Mouse (Mus musculus): ENCODE measurements around the gene Trpm4.
"Not testable (repeated sequence)": the region's sequence is repeated elsewhere in the genome, so short reads cannot be mapped to it uniquely, and the experiment has no call there.

Gene Trpm4

GRCm38 (mm10) chr7:45333431-45333982, at the start of gene Trpm4:
Gene Trpm4 (minus strand): TSS chr7:45333780.
- in situ Hi-C loops (cut with MboI; ENCODE audit: low pct_unique_long_range_greater_than_20kb in 1 of 2, low sequenced_read_pairs in 2 of 2, unreplicated experiment in 1 of 2) = no loop called here

DNA sequence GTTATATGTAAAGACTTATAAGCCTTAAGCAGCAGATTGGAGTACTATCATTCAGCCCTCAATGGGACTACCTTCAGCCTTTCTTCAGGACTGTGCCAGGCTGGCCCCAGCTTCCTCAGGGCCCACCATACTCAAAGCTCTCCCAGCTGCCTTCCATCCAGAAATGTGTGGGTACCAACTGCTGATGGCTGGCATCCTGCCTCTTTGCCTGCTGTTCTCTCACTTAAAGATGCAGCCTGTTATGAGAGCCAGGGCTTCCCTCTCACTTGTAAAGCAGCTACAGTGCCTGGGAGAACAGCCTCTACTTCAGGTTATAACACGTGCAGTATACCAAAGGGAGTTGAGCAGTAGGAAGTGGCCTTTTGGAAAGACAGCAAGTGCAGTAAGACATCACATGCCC, 42.5 kb upstream of the Trpm4 start:
- in situ Hi-C loops (cut with MboI; ENCODE audit: low pct_unique_long_range_greater_than_20kb in 1 of 2, low sequenced_read_pairs in 2 of 2, unreplicated experiment in 1 of 2) = no loop called here

DNA sequence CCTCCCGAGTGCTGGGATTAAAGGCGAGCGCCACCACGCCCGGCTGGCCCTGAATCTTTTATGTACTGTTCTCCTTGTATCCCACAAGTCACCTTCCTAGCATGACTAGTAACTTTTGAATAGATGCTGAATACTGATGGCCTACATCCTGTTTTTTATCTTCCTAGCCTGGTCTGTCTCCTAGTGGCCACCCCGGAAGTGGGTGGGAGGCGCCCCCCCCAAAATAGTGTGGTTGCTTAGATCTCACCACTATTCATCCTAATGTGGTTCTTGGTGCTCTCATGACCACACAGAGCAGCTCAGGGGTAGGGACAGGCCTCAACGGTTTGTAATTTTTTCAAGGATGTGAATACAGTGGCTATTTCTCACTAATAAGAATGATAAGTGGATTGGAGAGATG, 41.0 kb upstream of the Trpm4 start:
- in situ Hi-C loops (cut with MboI; ENCODE audit: low pct_unique_long_range_greater_than_20kb in 1 of 2, low sequenced_read_pairs in 2 of 2, unreplicated experiment in 1 of 2) = no loop called here

DNA sequence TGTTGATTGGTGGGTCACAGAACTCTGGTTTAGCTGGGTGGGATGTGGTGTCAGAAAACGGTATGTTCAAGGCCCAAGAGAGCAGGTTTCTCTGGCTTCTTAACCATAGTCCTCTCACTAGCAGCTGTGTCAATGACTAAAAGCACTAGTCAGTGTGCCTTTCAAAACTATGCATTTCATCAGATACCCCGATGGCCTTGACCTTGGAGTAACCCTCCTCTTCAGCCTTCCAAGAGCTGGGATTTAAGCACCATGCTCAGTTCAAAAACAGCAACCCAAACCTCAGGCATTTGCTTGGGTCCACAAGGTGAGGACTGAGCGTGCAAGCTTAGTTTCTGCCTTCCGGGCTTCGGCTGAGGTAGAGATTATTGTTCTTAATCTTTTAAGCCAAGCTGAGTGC, 38.8 kb upstream of the Trpm4 start:
- in situ Hi-C loops (cut with MboI; ENCODE audit: low pct_unique_long_range_greater_than_20kb in 1 of 2, low sequenced_read_pairs in 2 of 2, unreplicated experiment in 1 of 2) = no loop called here

DNA sequence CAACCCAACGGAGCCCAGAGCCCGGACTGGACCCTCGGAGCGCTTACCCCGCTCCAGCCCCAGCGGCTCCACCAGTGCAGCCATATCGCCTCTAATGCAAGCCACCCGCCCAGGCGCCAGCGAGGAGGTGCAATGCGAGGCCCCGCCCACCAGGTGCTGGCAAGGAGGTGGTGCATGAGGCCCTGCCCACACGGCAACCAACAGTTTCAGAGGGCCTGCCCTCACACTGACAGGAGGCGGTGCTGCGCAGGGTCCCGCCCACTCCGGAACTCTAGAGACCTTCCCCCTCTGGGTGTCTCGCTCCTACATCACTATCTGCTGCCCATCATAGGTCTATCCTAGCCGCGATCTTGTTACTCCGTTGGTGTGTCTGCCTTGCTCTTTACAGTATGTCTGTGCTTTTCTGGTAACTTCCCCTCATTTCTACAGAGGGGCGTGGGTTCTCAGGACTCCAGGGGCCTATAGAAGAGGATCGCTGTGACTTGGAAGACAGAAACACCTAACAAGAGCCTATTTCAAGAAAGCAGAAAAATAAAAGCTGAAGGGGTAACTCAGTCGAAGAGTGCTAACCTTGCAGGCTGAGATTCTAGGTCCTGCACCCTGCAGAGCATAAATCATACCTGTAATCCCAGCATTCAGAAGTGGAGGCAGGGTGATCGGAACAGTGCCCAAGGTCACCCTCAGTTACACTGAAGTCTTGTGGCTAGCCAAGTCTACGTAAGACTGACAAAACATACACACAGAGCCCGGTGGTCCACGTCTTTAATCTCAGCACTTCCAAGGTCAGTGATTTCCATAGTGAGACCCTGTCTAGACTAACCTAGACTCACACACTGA, 37.1 kb upstream of the Trpm4 start, which contains the start of gene Lin7b:
Gene Lin7b, minus strand, starts transcription at position 109 of the 837 bp plus-strand sequence.
- in situ Hi-C loops (cut with MboI; ENCODE audit: low pct_unique_long_range_greater_than_20kb in 1 of 2, low sequenced_read_pairs in 2 of 2, unreplicated experiment in 1 of 2) = no loop called here

GRCm38 (mm10) chr7:45369836-45370474, 36.4 kb upstream of the Trpm4 start:
- in situ Hi-C loops (cut with MboI; ENCODE audit: low pct_unique_long_range_greater_than_20kb in 1 of 2, low sequenced_read_pairs in 2 of 2, unreplicated experiment in 1 of 2) = no loop called here

DNA sequence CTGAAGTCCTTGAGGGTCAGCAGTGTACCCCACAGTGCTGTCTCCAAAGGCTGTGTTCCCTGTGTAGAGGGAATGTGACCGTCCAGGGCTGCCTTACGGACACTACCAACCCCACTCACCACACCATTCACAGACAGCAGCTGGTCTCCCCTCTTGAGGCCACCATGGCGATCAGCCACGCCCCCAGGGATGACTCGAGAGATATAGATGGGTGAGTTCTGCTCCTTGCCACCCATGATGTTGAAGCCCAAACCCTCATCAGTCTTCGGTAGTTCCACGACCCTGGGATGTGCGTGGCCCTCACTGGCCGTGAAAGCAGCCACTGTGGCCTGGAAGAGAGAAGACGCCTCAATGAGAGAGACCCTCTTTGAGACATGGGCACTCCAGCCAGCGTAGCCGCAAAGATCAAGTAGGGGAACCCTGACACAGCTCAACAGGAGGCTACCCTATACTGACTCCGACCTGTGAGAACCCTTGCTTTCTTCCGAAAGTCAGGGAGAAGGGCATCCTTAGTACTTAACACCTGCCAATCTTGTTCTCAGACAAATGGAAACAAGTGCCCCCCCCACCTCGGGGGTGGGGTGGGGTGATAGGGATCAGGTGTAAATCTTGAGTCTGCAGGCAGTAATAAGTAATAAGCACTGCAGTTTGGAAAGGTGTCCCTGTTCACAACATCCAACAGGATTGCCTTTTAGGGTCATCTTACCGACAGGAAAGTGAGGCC, 35.6 kb upstream of the Trpm4 start:
- in situ Hi-C loops (cut with MboI; ENCODE audit: low pct_unique_long_range_greater_than_20kb in 1 of 2, low sequenced_read_pairs in 2 of 2, unreplicated experiment in 1 of 2) = no loop called here

- in situ Hi-C loops (cut with MboI; ENCODE audit: low pct_unique_long_range_greater_than_20kb in 1 of 2, low sequenced_read_pairs in 2 of 2, unreplicated experiment in 1 of 2) = no loop called here
Measured at GRCm38 (mm10) chr7:45368178-45368577, 34.6 kb upstream of the Trpm4 start.

DNA sequence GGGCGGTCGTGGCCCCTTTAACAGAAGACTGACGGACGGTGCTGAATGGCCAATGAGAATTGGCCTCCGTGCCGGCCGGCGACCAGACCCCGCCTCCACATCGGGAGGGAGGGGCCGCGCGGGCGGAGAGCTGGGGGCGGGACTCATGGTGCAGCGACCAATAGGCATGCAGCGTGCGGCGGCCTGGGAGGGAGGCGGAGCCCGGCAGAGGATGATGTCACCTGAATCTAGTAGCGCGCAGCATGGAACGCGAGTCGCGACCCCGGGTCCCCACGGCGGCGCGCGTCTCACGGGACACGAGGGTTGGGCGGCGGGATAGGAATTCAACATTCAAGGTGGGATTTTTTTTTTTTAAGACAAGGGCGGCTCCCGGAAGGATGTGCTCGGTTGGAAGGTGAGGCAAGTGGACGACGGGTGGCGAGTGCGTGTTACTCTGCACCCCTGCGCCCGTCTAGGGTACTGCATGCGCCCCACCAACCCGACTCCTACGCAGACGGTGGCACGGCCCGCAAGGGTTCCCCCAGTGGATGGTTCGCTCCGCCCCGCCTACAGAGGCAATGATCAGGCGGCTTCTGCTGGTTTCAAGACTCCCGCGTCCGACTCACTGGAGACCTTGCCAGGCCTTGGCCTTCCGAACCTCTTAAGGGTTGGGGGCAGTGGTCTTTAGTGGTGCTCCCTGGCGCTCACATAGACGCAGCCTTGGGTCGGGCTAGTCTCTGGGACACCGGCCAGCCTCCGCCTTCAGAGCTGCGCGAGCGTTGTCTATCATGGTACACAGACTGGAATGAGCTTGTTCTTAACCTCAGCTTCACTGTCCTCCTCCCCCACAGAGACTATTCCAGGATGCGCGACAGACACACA, 33.7 kb upstream of the Trpm4 start:
- in situ Hi-C loops (cut with MboI; ENCODE audit: low pct_unique_long_range_greater_than_20kb in 1 of 2, low sequenced_read_pairs in 2 of 2, unreplicated experiment in 1 of 2) = no loop called here

DNA sequence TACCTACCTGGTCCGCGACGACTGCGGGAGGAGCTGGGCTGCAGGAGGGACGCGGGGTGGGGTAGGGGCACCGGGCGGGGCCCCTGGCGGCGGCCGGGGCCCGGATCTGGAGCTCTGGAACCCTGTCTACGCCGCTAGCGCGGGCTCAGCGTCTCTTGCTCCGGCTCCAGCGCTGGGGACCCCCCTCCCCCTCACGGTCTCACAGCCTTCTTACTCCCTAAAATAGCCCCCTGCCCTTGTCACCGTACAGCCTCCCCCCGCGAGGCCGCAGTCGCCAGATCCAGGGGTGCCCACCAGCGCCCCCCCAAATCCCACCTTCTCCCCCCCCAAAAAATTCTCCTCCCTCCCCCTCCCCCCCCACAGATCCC, 33.1 kb upstream of the Trpm4 start, which contains the start of gene Ppfia3:
Gene Ppfia3, minus strand, starts transcription at position 368 of the 368 bp plus-strand sequence.
- in situ Hi-C loops (cut with MboI; ENCODE audit: low pct_unique_long_range_greater_than_20kb in 1 of 2, low sequenced_read_pairs in 2 of 2, unreplicated experiment in 1 of 2) = no loop called here

DNA sequence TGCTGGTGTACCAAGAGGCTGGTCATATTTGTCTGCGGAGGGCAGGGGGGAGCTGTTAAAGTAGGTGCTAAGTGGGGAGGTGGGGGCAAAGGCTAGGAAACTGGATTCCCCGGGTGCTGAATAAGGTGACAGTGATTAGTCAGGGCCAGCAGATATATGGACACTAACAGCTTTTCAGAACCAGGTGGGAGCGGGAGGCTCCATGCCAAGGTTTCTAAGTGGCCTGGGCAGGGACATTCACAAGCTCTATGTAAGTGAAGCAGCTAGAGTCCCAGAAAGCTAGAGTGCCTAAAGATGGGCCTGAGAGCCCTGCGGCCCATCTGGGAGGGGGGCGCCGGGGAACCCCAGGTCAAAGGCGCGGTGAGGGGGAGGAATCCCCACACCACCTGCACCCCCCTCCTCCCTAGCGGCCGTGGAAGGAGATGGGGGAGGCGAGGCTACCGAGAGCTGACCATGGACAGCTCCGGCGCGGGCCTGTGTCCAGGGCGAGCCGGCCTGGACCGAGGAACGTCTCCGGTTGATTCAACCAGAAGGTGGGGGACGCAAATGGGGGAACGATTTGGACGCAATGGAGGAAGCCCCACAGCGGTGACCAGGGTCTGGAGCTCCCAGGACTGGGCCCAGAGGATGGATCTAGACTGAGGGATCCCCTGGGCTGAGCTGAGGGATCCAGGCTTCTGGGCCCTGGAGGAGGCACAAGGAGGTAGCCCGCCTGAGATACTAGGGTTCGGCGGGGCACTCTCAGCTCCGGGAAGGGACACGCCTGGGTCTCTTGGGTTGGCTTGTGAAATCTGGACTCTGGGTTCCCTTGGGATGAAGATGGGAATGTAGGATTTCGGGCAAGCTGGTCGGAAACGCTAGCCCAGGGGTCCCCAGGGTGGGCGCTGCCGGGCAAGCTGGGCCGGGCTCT, 32.4 kb upstream of the Trpm4 start:
- in situ Hi-C loops (cut with MboI; ENCODE audit: low pct_unique_long_range_greater_than_20kb in 1 of 2, low sequenced_read_pairs in 2 of 2, unreplicated experiment in 1 of 2) = no loop called here

- in situ Hi-C loops (cut with MboI; ENCODE audit: low pct_unique_long_range_greater_than_20kb in 1 of 2, low sequenced_read_pairs in 2 of 2, unreplicated experiment in 1 of 2) = no loop called here
Measured at GRCm38 (mm10) chr7:45363983-45364382, 30.4 kb upstream of the Trpm4 start.

GRCm38 (mm10) chr7:45362801-45363200, 29.2 kb upstream of the Trpm4 start:
- in situ Hi-C loops (cut with MboI; ENCODE audit: low pct_unique_long_range_greater_than_20kb in 1 of 2, low sequenced_read_pairs in 2 of 2, unreplicated experiment in 1 of 2) = no loop called here

GRCm38 (mm10) chr7:45361243-45361804, 27.7 kb upstream of the Trpm4 start:
- in situ Hi-C loops (cut with MboI; ENCODE audit: low pct_unique_long_range_greater_than_20kb in 1 of 2, low sequenced_read_pairs in 2 of 2, unreplicated experiment in 1 of 2) = no loop called here

GRCm38 (mm10) chr7:45360404-45361125, 27.0 kb upstream of the Trpm4 start:
- in situ Hi-C loops (cut with MboI; ENCODE audit: low pct_unique_long_range_greater_than_20kb in 1 of 2, low sequenced_read_pairs in 2 of 2, unreplicated experiment in 1 of 2) = no loop called here

- in situ Hi-C loops (cut with MboI; ENCODE audit: low pct_unique_long_range_greater_than_20kb in 1 of 2, low sequenced_read_pairs in 2 of 2, unreplicated experiment in 1 of 2) = not testable (repeated sequence)
Measured at GRCm38 (mm10) chr7:45359081-45359480, 25.5 kb upstream of the Trpm4 start.

Measured in mouse embryonic stem cell (cell line).